Mouse (Mus musculus) T-helper 17 cell (primary cell): Measurements from ENCODE around the gene Abca4.

Experiments used
- in situ Hi-C, 2 experiments: fragments of 300-600 bp; cut with MboI, MseI; formaldehyde crosslinking; loops; 1 replicate in 1 of 2; 2 replicates in 1 of 2; pipeline ENCODE4 v1.15.1; 2025; ENCODE audit warnings: high pct_unique_total_duplicates in 2 of 2

The Abca4 gene

DNA sequence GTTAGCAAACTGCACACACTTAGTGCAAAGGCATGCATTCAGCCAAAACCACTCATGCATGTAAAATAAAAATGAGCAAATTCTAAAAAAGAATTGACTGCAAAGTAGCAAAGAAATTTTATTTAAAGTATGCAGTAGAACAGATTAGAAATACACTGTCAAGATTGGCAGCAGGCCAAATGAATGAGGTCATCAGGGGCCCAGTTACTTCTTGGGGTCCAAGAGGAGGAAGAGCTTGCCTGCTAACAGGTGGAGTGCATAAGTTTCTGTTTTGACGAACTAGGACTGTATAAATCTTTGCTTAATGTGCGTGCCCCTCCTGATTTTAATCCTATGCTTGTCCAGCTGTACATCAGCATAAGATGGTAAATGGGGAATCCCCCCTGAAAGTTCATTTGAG, 109.8 kb downstream of the Abca4 start:
- in situ Hi-C loops: no loop called here

DNA sequence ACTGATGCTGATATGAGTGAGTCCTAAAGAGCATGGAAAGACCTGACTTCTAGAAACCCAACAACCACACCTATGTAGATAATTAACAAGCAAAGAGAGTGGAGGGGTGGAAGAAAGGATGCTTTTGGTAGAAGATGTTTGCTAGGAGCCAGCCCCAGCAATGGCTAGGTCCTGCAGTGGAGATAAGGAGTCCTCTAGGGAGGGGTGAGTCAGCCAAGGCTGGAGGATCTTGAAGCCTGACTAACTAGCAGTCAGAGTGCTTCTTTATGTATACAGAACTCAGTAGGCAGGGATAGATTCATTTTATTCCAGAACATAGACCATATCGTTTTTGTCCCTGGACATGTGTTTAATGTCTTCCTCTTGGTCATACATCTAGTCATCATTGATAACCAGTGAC, 115.2 kb downstream of the Abca4 start:
- in situ Hi-C loops: no loop called here

DNA sequence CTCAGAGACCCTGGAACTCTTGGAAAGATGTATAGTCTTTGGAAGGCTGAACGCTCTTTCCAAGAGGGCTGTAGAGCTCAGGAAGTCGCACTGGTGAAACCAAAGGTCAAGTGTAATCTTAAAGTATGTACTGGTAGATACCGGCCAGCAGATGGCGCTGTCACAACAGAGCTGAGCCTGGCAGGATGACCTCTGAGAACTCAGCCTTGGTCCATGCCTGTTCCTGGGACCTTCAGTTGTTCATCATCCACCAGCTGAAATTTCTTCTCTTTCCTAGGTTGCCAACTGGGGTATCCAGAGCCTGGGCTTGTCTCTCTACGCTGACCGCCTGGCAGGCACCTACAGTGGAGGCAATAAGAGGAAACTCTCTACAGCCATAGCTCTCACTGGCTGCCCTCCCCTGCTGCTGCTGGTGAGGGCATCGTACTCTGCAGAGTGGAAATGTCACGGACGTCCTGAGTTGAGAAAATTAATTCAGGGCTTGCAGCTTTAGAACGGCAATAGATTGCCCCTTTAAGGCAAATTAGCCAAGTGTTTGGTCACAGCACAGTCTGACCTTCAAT, 125.5 kb downstream of the Abca4 start:
- in situ Hi-C loops: no loop called here

DNA sequence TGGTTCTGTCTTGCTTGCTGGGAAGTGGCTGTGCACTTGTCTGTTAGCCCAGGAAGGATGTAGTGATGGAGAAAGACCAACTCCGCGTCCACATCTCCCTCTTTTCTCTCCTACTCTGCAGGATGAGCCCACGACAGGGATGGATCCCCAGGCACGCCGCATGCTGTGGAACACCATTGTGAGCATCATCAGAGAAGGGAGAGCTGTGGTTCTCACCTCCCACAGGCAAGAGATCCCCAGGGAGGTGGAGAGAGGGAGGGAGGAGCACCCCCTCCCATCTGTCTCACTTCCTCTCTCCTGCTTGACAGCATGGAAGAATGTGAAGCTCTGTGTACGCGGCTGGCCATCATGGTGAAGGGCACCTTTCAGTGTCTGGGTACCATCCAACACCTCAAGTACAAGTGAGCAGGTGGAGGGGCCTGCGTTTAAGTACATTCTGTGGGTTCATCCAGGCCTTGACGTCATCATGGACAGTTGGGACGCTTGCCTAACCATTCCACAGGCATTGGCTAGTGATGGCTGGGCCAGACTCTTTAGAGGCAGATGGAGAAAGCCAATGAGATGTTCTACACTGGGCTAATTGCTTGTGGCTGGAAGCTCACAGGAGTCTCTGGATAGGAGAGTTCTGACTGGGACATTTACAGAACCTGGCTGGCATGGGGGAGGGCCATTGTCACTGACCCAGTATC, 126.5 kb downstream of the Abca4 start:
- in situ Hi-C loops: no loop called here

DNA sequence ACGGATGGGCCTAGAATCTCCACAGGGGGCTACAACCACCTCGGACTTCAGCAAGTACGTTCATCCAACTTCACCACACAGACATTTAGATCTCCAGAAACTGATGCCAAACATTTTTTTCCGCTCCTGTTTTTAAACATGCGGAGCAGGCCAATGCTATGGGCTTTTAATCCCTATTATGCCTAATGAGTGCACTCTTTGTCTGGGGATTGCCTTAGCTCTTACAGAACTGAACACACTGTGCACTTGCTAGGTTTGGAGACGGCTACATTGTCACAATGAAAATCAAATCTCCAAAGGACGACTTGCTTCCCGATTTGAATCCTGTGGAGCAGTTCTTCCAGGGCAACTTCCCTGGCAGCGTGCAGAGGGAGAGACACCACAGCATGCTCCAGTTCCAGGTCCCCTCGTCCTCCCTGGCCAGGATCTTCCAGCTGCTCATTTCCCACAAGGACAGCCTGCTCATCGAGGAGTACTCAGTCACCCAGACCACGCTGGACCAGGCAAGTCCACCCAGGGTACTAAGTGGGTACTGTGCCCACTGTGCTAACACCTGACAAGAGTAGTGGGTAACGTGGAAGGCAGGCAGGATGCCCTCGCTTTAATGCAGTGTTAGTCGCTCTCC, 129.4 kb downstream of the Abca4 start:
- in situ Hi-C loops: no loop called here

DNA sequence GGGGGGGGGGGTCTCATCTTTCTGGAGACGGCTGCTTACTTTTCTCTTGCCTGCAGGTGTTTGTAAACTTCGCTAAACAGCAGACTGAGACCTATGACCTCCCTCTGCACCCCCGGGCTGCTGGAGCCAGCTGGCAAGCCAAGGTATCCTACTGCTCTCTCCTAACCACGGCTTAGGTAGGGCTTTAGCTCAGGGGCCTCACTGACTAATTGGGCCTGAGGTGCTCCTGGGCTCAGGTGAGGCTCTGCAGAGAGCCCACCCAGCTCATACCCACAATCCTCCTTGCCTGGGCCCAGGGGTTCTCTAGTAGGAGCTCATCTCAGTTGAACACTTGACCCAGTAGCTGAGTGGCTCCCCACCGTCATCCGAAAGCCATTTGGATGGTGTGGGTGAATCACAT, 131.8 kb downstream of the Abca4 start:
- in situ Hi-C loops: no loop called here

DNA sequence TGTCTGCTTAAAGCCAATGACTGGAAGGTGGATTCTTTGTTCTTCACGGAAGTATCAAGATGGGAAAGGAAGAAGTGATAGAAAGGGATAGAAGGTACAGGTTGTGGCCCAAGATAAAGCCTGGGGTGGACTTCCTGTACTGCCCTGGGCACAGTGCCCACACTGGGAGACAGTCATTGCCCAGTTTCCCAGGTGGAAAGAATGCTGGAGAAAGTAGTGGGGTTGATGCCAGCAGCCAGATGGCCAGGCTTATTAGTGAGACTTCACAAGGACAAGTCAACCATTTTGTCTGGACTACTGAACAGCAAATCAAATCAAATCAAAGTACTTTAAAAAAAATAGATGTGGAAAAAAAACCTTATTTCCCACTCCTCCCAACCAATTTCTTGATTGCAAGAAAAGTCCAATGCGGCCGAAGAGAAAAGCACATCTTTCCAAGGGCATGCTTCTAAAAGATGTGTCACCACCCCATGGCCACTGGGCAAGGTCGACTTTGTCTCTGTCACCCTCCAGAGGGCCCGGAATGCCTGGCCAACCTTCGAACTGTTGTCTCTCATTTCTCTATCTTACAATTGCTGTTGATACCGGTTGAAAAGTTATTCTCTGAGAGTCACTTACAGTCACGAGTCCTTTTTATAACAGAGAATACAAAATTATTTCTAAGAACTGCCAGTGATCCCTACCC, 132.6 kb downstream of the Abca4 start:
- in situ Hi-C loops: no loop called here

DNA sequence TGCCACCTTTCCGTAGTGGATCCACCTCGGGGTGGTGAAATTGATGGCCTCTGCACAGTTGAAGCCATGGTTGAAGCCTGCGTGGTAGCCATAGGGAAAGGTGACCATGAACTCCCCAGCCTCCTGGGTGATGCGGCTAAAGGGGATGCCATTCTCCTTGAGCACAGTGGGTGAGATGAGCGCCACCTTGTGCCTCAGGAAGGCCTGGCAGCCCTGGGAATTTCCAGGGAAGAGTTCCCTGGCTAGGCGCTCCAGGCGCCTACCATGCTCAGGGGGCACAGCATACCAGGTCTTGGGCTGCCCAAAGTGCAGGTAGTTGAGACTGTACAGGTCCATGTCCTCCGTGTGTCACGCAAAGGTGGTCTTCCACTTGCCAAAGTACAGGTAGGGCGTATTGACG, 139.9 kb downstream of the Abca4 start:
- in situ Hi-C loops: loop anchor here in 1 of 2 experiments (10.0 kb wide), 1 partner anchor 281 kb away; no protein-coding TSS in a partner anchor

DNA sequence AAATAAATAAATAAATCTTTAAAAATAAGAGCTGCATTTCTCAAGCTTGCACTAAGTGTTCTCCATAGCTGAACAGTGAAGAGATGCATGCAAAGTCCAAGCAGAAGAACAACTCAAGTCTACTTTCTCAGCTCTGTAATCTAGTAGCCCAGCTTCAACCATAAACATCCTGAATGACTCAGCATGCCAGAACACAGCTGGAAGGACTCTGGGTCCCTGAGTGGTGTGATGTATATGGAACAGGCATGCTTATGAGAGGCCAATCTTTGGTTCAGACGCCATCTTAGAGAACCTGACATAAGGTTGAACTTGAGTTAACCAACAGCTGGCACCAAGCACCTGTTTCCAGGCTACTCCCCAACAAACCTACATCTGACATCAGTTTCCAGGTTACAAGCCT, 142.7 kb downstream of the Abca4 start:
- in situ Hi-C loops: loop anchor here (5.0 to 10.0 kb wide), 2 partner anchors 50 to 278 kb away; no protein-coding TSS in a partner anchor

DNA sequence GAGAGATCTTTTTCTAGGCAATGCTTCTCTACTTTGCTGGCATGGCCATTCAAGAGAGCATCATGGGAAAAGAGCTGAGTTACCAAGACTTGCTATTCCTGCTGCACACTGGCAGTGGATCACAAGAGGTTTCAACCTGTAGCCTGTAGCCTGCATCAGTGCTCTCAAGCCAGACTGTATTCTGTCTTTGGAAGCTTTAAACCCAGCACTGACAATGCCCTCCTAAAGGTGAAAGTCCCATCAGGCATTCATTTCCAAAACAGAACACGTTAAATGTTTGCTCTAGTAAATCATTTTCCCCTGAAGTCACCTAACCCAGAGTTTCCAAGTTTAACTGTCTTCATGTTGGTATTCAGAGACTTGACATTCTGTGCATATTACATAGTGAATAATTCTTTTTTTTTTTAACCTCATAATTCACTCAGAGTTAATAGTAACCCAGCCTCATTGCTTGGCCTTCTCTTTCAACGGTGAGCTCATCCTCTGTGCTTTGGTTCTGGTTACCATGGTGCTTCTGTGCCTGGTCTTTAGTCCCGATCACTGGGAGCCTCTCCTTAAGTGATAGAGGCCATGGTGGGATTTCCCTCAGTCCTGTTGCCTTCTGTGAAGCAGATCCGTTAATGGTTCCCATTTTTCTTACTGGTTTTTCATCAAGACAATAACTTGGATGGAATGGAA, 152.5 kb downstream of the Abca4 start:
- in situ Hi-C loops: no loop called here

DNA sequence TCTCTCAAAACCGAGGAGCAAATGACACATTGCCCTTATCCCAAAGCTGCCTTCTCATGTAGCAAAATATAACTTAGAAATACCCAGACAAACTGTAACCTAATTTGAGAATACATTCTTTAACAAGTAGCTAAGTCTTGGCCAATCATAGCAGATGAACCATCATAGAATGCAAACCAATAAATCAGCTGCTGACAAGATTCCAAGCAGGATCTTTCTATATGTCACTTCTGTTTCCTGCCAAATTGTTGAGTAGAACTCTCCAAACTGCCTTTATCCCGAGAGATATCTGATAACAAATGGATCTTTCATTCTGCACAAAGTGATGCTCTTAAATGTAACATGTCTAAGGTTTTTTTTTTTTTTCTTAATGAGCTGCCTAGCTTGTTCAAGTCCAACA, 154.3 kb downstream of the Abca4 start:
- in situ Hi-C loops: no loop called here

DNA sequence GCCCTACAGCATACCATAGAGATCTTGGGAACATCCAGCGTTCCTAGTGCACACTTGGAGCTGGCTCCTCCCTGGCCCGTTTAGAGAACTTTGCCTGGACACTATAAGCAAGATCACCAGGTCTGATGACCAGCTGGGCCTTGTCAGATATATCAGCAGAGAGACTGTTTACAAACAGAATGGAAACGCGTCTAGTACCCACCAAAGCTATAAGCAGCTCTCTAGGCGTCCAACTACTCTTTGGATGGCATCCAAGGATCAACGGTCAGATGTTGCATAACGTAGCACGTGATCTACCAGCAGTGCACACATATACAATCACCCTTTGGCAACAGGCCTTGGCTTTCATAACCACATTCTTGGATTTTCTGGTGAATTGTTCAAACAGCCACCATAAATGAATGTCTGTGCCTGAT, 154.7 kb downstream of the Abca4 start:
- in situ Hi-C loops: no loop called here

DNA sequence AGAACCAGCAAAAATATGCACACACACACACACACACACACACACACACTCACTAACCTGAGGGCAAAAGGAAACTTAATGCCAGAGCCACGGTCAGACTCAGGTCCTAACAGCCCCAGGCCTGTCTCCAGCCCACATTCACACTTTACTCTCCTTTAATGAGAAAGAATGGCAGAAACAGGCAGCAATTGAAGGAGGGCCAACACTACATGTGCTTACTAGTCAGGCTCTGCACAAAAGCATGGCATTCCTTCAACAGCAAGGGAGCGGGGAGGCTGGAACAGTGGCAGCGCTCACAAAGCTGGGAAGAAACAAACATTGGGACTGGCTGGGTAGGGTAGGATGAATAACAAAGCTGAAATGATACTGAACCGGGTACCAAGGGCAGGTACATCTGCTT, 155.4 kb downstream of the Abca4 start:
- in situ Hi-C loops: no loop called here

DNA sequence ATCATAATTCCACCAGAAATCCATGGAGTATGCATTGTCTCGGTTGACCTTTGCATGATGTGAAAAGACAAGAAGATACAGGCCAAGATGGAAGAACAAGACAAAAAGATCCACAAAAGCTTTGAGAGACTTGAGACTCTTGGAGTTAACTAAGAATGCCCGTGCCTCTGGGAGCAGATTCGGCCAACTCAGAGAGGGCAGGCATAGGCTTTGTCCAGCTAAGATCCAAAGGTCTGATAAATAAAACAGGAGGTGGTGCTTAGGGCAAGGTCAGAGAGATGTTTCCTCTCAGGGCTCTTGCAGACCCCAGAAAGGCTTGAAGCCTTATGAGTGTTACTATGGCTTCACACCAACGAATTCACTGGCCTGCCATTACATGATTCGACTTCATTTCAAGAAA, 155.8 kb downstream of the Abca4 start:
- in situ Hi-C loops: no loop called here

DNA sequence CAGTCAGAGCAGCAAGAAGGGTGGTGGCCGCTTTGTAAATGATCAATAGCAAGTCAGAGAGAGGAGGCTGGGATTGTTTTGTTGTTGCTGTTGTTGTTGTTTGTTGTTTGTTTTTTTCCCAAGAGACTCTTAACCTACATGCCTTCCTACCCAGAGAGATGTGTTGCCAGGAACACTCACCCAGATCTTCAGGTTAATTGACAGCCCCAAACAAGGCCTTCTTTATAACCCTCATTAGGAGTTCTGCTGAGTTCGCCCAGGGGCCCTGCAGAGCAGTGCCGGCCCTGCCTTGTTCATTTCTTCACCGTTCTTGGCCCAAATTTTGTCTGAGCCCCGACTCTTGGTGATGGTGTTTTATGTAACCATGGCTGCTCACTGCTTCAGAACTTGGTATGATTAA, 156.2 kb downstream of the Abca4 start:
- in situ Hi-C loops: no loop called here

DNA sequence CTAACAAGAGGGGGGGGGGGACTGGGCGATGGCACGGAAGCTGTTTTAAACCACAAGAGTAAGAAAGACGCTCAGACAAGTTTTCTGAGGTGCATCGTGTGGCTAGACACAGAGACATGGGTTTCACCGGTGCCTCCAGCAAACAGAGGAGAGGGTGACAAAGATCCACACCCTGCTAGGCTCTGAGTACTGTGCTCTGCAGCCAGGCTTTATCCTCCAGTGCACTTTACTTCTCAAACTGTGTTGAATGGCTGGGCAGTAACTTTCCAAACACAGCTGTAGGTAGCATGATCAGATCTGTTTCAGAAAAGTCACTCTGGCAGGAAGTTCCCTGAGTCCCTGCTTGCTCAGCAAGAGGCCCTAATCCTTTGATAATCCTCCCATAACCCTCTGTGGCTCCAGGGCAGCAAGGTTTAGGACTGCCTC, 158.1 kb downstream of the Abca4 start:
- in situ Hi-C loops: no loop called here

DNA sequence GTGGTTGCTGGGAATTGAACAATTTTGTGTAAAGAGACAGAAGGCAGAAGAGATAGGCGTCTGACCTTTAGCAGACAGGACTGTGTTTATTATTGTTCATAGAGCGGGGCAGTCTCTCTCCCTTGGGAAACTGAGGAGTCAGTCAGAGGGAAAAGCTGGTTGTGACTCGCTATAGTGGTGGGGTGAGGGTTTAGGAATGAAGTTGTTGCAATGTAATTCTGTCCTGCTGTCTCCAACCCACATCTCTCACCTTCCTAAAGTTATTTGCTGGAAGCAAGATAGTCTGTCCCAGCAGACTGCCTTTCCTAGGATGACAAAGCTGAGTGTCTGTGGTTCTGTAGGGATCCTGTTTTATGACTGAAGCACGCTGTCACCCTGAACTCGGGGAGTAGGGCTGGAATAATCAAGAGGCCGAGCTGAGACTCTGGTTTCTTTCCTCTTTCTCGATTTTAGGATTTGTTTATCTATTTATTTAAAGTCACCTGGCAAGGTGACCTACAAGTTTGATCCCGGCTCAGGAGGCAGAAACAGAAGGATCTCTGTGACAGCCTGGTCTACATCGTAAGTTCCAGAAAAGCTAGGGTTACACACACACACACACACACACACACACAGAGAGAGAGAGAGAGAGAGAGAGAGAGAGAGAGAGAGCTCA, 159.6 kb downstream of the Abca4 start:
- in situ Hi-C loops: no loop called here

DNA sequence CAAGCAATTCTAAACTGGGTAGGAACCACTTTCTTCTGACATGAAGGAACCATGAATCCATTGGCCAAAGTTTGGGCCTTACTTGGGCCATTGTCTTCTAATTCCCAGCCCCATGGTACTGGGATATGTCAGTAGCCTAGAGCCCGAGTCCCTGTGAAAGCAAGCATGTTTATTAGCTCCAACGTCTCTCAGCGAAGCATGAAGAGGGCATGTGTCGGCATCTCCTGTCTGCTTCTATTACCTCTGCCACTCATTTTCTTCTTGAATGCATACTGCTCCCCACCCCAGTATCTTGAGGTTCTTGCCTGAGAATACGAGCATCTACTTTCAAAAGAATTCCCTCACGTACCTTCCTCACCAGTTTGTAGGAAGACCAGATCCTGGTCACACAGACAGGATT, 161.5 kb downstream of the Abca4 start:
- in situ Hi-C loops: no loop called here

DNA sequence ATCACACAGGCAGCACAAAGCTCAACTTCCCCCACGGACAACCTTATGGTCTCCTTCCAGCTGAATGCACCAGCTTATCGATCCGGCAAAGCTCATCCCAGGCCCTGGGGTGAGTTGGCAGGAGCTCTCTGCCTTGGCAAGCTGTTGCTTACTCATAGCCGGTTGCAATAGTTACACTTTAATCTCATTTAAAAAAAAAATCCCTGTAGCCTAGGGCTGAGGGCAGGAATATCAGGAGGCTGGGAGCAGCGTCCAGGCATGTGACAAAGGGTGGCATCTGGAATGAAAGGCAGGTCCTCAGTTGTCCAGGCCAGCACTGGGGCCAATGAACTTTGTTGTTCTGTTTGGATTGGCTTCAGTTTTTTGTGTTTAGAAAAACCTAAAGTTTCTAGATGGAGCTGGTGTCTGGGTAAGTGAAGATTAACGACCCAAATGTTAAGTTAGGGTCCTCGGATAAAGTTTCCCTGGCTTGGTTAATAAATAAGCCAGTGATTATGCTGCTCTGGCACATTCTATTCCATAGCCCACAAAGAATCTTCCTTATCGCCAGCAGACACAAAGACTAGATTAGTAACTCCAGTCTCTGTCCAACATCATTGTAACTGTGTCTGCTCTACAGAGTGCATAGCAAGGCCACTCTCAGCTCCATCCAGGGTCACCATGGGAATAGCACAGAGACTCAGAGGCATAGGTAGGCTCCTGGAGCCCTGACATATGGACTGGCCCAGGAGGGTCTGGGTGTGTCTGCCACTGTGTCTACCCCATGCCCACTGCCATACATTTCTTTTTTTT, 162.2 kb downstream of the Abca4 start:
- in situ Hi-C loops: no loop called here

DNA sequence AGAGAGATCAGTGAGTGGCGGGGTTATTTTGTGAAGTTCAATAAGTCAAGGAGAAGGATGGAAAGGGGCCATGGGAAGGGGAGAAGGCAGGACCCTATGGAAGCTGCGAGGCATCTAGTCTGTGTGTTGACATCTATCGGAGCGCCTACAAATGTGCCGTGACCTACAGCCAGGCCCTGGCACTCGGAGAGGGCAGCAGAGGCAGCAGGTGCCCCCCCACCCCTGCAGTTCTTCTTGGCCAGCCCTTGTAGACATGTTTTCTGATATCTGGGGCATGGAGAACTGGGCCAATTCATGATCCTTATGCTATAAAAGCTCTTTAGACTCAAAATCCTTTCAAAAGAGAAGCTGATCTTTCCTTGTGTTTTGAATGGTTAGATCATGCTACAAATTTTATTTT, 163.5 kb downstream of the Abca4 start:
- in situ Hi-C loops: no loop called here
